Mouse (Mus musculus) megakaryocyte progenitor cell, adult 5-6 weeks (primary cell): ENCODE data around the gene Mdc1. TPM values are rescaled to one million over a fixed set of nuclear protein-coding genes. Genes with fewer than 3 reads are reported as not detected.
A peak's percentile ranks its signal among the peaks of the same experiment; 100 is the strongest.
"Not testable (repeated sequence)": the region's sequence is repeated elsewhere in the genome, so short reads cannot be mapped to it uniquely, and the experiment has no call there.

Experiments used
- ATAC-seq: replicated peaks from 2 replicates; pipeline ENCODE4 v1.8.0; 2016; ENCODE audit warnings: mild to moderate bottlenecking, moderate TSS enrichment, inconsistent platforms; ENCODE audit not compliant: poor library complexity
- total RNA-seq, 2 experiments: library from RNA; stranded (forward) in 1 of 2; stranded (reverse) in 1 of 2; fragments of 157-497, 149-512 nt in 1 of 2; fragments of 200-1000 nt in 1 of 2; gene quantifications; 2 replicates each; pipeline versions ENCODE4 v1.2.3 to v1.2.4; 2015 to 2017

Gene Mdc1
- total RNA-seq, 2 experiments from 2014 or later: 17.6 to 77.8 TPM

DNA sequence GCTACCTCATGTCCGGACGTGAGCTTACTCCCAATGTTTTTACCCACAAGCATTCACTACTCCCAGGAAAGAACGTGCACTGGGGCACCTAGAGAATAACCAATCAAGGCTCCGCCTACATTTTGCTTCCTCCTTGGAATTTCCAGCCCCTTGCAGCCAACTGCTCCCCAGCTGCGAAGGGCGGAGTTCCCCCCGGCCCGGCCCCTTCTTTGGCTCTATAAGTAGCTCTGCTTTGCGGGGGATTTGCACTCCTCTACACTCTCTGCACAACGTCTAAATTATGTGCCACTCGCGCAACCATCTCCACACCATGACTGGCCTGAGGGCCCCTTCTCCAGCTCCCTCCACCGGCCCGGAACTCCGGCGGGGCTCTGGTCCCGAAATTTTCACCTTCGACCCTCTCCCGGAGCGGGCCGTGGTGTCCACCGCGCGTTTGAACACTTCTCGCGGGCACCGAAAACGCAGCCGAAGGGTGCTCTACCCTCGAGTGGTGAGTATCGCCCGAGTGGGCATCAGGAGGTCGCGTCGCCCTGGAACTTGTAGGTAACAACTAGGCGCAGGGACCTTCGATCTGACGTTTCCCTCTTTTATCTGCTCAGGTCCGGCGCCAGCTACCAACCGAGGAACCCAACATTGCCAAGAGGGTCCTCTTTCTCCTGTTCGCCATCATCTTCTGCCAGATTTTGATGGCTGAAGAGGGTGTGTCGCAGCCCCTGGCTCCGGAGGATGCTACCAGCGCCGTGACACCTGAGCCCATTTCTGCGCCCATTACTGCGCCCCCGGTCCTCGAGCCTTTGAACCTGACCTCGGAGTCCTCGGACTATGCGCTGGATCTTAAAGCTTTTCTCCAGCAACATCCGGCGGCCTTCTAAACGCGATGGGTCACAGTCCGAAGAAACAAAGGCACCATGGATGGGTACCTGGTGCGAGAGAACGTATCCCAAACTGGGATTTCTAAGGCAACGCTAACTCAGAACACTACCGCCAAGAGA, 19.6 kb upstream of the Mdc1 start, which contains the start of gene Ier3:
Gene Ier3 (plus strand): TSS at position 246 of the 992 bp plus-strand sequence.
- ATAC-seq: peak; percentile 43

DNA sequence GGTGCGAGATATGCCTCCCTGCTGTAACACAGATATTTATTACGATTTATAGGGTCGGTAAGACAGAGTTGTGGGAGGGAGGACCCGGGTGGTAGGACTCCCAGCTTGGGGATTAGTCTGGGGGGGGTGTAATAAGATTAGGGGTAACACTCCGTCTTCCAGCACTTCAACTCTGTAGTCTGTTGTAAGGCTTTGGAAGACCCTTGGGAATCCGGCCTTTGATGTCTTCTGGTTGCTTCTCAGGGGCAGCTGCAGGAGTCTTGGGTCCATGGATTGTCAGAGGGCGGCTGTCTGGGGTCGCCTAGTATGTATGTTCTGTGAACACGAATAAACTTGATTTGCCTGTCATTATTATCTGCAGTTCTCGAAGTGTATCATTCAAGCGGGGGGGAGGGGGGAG, 18.8 kb upstream of the Mdc1 start:
- ATAC-seq: no peak

GRCm38 (mm10) chr17:35822964-35823937, 18.1 kb upstream of the Mdc1 start, which contains the start of gene Flot1:
TSS of gene Flot1 (plus strand) at chr17:35823230.
- ATAC-seq: peak; percentile 76

- ATAC-seq: no peak
Measured at GRCm38 (mm10) chr17:35824402-35824801, 16.9 kb upstream of the Mdc1 start.

DNA sequence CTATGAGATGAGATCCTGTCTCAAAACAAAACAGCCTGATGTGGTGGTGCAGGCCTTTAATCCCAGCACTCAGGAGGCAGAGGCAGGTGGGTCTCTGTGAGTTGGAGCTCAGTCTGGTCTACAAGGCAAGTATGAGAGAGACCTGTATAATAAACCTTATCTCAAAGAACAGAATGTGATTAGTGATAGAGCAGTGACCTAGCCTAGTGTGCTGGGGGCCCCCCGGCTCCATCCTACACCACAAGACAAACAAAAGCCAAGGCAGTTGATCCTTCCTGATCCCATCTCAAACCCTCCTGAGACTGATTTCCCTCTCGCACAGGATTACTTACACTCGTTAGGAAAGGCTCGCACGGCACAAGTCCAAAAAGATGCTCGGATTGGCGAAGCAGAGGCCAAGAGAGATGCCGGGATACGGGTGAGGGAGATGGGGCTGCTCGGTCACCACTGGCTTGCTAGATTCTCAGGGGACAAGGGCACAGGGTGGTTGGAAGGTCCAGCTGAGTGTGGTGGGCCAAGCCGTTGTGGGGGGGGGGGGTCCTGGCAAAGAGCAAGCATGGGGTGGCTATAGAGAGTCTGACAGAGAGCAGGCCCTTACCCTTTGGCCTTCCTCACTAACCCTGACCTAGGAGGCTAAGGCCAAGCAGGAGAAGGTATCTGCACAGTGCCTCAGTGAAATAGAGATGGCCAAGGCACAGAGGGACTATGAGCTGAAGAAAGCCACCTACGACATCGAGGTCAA, 16.0 kb upstream of the Mdc1 start:
- no peak for ATAC-seq

GRCm38 (mm10) chr17:35829737-35830136, 11.6 kb upstream of the Mdc1 start:
- peak; percentile 96 for ATAC-seq

DNA sequence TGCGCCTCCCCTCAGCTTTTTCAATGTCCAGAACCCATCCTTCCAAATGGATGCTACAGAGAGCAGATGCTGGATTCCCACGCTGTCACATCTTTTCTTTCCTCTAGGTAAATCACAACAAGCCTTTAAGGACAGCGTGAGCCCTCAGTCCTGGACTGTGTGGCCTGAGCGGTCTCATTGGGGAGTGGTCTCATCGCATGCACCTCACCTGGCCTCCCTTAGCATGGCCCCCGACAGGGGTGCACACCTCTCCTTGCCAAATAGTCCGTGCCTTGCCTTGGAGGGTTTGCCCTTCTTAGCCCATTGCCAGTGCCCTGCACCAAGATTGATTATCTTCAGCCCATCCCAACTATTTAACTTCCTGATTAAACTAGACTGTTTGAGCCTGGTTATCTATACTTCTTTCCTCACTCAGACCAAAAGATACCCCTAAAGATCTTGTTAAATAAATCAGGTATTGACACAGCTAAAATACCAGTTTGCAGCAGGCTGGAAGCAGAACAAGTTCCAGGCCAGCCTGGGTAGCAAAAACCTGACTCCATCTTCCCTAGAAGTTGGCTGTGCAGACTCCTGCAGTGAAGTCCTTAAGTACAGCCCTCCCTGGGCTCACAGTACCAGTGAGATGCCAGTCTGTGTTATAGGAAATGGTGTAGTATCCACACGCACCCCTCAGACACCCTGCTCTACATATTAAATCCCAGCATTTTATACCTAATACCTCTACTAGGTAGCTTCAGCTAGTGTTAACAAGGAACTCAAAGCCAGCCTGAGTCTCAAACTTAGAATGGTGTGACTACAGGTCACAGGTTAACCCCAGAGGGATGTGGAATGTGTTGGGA, 8.7 kb upstream of the Mdc1 start:
- ATAC-seq: no peak

DNA sequence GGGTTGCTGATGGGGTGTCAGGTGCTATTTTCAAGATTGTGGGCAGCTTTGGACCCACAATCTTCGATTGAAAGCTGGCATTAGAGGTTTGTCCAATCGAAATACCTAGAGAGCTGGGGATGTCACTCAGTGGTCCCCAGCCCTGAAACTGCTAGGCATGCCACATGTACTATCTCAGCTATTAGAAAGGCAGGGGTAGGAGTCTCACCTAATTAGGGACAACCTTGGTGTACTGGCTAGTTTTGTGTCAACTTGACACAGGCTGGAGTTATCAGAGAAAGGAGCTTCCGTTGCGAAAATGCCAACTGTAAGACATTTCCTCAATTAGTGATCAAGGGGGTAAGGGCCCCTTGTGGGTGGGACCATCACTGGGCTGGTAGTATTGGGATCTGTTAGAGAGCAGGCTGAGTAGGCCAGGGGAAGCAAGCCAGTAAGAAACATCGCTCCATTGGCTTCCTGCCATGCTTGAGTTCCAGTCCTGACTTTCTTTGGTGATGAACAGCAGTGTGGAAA, 8.0 kb upstream of the Mdc1 start:
- no peak for ATAC-seq

DNA sequence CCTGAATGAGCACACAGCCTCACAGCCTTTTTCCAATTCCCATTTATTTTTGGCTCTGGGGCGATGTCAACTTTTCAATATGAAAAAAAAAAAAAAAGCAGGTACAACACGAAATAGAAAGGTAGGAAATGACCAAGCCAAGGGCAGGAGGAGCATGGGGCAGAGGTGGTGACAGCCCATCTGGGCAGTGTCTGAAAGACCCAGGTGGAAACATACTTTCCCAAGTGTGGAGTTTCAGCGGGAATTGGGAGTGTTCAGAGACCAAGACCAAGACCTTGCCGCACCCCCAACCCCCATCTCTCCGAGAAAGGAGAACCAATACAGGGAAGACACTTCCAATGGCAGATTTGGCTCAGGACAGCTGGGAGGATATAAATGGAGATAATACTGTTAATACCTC, 7.4 kb upstream of the Mdc1 start:
- ATAC-seq: no peak

- no peak for ATAC-seq
Measured at GRCm38 (mm10) chr17:35834696-35835422, 6.5 kb upstream of the Mdc1 start.

DNA sequence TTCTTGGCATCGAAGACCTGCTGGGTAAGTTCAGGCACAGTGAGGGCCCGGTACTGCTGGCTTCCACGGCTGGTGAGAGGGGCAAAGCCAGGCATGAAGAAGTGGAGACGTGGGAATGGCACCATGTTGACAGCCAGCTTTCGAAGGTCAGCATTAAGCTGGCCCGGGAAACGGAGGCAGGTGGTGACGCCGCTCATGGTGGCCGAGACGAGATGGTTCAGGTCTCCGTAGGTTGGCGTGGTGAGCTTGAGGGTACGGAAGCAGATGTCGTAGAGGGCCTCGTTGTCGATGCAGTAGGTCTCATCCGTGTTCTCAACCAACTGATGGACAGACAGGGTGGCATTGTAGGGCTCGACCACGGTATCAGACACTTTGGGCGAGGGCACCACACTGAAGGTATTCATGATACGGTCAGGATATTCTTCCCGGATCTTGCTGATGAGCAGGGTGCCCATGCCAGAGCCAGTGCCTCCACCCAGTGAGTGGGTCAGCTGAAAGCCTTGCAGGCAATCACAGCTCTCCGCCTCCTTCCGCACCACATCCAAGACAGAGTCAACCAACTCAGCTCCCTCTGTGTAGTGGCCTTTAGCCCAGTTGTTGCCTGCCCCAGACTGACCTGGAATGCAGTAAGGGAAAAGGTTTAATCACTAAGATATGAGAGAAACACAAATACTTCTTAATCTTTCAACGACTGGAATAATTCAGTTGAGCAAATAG, 5.7 kb upstream of the Mdc1 start:
- no peak for ATAC-seq

DNA sequence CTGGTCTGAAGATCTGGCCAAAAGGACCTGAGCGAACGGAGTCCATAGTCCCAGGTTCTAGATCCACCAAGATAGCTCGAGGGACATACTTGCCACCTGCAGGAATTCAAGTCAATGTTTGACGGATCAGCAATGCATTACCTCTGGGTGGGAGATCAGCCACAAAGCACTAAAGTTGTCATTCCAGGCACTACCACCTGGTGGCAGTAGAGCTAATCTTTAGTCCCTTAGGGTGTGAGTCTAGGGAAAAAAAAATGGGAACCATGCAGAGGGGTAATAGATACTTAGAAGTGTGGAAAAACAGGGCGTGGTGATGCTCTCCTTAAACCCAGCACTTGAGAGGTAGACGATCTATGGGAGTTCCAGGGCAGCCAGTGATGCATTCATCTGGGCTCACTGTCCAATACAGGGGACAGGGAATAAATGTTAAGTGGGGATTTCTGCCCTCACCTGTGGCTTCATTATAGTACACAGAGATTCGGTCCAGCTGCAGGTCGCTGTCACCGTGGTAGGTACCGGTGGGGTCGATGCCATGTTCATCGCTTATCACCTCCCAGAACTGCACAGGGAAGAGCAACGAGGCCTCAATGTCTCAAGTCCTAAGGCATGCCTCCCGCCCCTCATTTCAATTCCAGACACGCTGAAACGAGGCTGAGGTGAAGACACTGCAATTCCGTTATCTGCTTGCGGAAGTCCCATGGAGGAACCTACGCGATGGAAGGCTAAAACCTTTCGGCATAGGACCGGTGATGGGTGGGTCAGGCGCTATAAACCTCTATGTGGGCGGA, 4.9 kb upstream of the Mdc1 start:
- peak; percentile 27 for ATAC-seq

DNA sequence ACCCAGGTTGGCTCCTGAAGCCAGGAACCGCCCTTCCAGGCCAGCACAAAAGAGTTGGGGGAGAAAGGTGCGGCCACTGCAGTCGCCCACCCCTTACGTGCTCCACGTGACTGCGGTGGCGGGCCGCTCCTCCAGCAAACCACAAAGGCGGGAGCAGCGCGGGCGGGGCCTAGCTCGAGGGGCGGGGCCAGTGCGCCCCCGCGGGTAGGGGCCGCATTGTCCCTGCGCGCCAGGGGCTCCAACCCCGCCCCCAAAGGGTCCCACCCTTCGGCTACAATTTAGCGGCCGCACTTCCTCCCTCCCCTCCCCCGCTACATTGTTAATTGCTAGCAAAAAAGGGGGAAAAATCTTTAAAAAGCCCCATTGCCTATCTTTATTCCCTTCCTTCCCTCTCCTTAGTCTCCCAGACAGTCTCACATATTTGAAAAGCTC, 4.3 kb upstream of the Mdc1 start:
- ATAC-seq: peak; percentile 19

DNA sequence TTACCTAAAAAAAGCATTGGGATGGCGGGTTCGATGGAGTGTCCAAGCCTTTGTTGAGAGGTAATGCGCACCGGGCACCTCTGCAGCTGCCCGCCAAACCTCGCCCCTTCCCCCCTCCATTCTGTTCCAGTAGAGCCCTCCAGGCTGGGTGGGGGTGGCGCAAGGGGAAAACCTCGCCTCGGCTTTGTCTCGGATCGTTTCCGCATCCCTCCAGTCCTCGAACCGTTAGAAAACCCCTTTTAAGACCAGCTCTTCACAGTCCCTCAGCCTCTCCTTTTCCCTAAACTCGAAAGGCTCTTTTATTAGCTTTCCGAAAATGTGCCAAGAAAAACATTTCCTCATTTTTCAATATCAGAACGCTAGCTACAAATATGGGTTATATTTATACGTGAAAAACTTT, 3.8 kb upstream of the Mdc1 start:
- ATAC-seq: no peak

DNA sequence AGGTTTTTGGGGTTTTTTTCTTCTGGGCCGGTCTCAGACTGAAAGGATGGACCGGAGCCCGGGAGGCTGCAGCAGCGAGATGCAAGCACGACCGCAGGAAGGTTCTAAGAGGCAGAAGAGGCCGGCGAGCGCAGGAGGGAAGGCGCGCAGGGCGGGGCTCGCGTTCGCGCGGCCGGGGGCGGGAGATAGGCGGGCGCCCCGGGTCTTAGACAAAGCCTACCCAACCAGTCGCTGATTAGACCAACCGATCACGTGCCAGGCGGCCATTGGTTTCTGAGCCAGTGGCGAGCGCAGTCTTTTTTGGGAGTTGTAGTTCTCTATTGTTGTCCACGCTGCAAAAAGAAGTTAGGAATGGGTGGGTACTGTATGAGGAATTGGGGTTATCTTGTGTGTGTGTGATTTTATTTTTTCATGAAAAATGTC, 3.2 kb upstream of the Mdc1 start, which contains the start of gene Tubb5:
Gene Tubb5 (minus strand): TSS at position 185 of the 423 bp plus-strand sequence.
- peak; percentile 39 for ATAC-seq

DNA sequence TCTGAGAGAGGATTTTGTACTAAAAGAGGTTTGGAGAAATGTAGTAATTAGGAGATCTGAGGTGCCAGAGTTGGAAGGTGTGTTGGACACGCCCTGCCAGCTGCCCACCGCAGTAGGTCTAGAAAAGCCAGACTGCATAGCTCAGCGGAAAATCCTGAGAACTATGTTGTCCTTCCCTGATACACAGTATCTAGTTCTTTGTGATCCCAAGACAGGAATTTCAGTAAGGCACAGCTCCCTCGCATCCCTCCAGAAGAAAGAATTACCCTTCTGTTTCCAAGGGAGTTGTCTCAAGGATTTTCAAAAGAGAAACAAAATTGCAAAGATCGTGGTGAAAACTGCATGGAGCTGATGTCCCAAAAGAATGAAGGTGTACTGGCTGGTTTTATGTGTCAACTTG, 2.7 kb upstream of the Mdc1 start:
- no peak for ATAC-seq

- ATAC-seq: not testable (repeated sequence)
Measured at GRCm38 (mm10) chr17:35839002-35839401, 2.3 kb upstream of the Mdc1 start.
